Mouse (Mus musculus): ENCODE measurements around the gene Nemf. TPM values are rescaled to one million over a fixed set of nuclear protein-coding genes. Genes with fewer than 3 reads are reported as not detected.

Gene Nemf
- total and polyA plus RNA-seq, 3 experiments: 34.3 to 56.6 (median 44.9) TPM

GRCm38 (mm10) chr12:69365757-69366156 is 8.8 kb upstream of the Nemf start (continued):
- TF ChIP-seq ZC3H11A (IDR thresholded peaks at IDR 0.05; ENCODE audit: low read depth, low read length) (no peak), USF1 (IDR thresholded peaks at IDR 0.05; ENCODE audit: low read depth, low read length) (no peak), ZNF384 (IDR thresholded peaks at IDR 0.05; ENCODE audit: low read depth, low read length) (no peak), SIN3A (IDR thresholded peaks at IDR 0.05; ENCODE audit: low read length) (peak; percentile 33; the same call in 1 of the 2 replicates), MXI1 (IDR thresholded peaks at IDR 0.05; ENCODE audit: low read depth, low read length) (no peak), RCOR1 (conservative IDR thresholded peaks at IDR 0.05; ENCODE audit: low read depth, low read length) (peak; percentile 19; the same call in 1 of the 2 replicates), USF2 (conservative IDR thresholded peaks at IDR 0.05; ENCODE audit: low read depth, low read length) (no peak), NELFE (IDR thresholded peaks at IDR 0.05; ENCODE audit: low read depth, low read length) (no peak), ELF1 (IDR thresholded peaks at IDR 0.05; ENCODE audit: low read depth, low read length) (no peak)

DNA sequence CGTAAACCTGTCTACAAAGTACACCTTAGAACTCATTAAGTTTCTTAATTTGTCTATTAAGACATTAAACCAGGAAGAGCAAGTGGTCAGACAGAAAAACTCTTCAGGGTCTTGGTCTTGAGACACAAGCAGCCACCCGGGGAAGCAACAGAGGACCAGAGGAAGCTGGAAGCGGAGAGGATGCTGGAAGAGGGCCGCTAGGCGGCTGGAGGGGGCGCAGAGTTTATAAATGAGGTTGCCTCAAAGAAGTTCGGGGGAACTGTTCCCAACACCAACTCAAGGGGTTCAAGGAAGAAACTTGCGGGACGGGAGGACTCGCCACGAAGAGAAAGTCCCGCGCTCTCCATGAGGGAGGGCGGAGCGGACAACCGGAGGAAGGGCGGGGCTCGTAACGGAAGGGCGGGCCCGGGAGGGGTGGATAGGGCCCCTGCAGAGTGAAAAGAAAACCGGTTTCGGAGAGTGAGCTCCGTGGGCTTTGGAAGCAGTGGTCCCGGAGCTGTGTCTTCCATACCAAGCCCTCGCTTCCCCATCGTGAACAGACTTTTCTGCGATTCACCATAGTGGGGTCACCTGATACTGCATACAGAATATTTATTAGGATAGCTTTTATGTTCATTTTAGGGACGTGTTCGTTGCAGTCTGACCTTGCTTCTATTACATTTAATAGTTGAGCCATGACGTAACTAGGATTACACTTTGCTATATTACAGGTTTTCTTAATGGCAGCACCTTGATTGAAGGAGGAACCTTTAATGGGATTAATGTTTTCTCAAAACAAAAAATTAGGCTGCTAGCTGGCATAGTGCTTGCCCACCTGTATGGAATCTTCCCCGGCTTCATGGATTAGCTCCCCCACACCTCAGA is 7.2 kb upstream of the Nemf start:
- no peaks in the 10 kb centered on the region for H3K36me3 ChIP-seq (replicated peaks in 1 of 2; ENCODE audit: control insufficient read depth in 1 of 2, insufficient read depth in 1 of 2, low read length in 1 of 2)
- 0 out of 2 replicates have a peak, but pooled peaks cover 2% of the 10 kb centered on the region for H3K79me2 ChIP-seq (replicated peaks; ENCODE audit: control insufficient read depth, extremely low read depth, insufficient read depth, poor library complexity, severe bottlenecking)
- H3K4me2 ChIP-seq (ENCODE audit: insufficient read depth, low read depth, poor library complexity, severe bottlenecking): peak overlapping the region; percentile 48
- peaks cover 0 to 31% of the 10 kb centered on the region in 2 experiments; a peak in 2 of 4 replicates for H3K4me1 ChIP-seq (ENCODE audit: control insufficient read depth in 1 of 2, insufficient read depth in 2 of 2)
- dilution Hi-C loops (cut with MboI; ENCODE audit: extremely low pct_ligation_motif_present, extremely low pct_unique_long_range_greater_than_20kb, low sequenced_read_pairs) (no loop called here), in situ Hi-C loops (cut with MboI; ENCODE audit: low pct_ligation_motif_present, low pct_unique_long_range_greater_than_20kb, low sequenced_read_pairs) (no loop called here)
- no peaks in the 10 kb centered on the region for H3K9me3 ChIP-seq (replicated peaks; ENCODE audit: low read length)
- H3K4me3 ChIP-seq (replicated peaks in 1 of 3; ENCODE audit: low read depth in 2 of 3, low read length in 2 of 3, poor library complexity in 1 of 3): peak overlapping the region; percentile 61 to 67 (median 67)
- peak overlapping the region; percentile 50; the same call in 1 of the 2 replicates for H3K27ac ChIP-seq (ENCODE audit: insufficient read depth, low read depth)
- peak overlapping the region; percentile 76 for H3K9ac ChIP-seq (ENCODE audit: insufficient read depth, low read depth)
- DNase-seq (ENCODE audit: extremely low read depth): no peak
- TF ChIP-seq ELF1 (IDR thresholded peaks at IDR 0.05; ENCODE audit: low read depth, low read length) (no peak), BHLHE40 (IDR thresholded peaks at IDR 0.05; ENCODE audit: low read depth, low read length) (0 out of 2 replicates have a peak, but pooled peaks have one; percentile 24), ETS1 (conservative IDR thresholded peaks at IDR 0.05; ENCODE audit: low read depth, low read length) (peak; percentile 15; the same call in 1 of the 2 replicates), CHD1 (IDR thresholded peaks at IDR 0.05; ENCODE audit: low read depth, low read length) (peak; percentile 89), TCF12 (IDR thresholded peaks at IDR 0.05; ENCODE audit: low read depth, low read length) (peak; percentile 88), IRF4 (IDR thresholded peaks at IDR 0.05; ENCODE audit: low read depth, low read length) (peak; percentile 72), POLR2AphosphoS2 (IDR thresholded peaks at IDR 0.05; ENCODE audit: low read depth, low read length) (peak; percentile 65; the same call in 1 of the 2 replicates), POLR2A (IDR thresholded peaks at IDR 0.05; ENCODE audit: low read depth, low read length) (peak; percentile 92), E2F4 (IDR thresholded peaks at IDR 0.05; ENCODE audit: insufficient replicate concordance, low read depth, low read length) (0 out of 2 replicates have a peak, but pooled peaks have one; percentile 39), NELFE (IDR thresholded peaks at IDR 0.05; ENCODE audit: low read depth, low read length) (peak; percentile 80), ZMIZ1 (IDR thresholded peaks at IDR 0.05; ENCODE audit: low read depth, low read length) (peak; percentile 70), KAT2A (IDR thresholded peaks at IDR 0.05; ENCODE audit: insufficient replicate concordance, low read length) (no peak), ZKSCAN1 (IDR thresholded peaks at IDR 0.05; ENCODE audit: borderline replicate concordance, low read depth, low read length) (no peak), UBTF (IDR thresholded peaks at IDR 0.05; ENCODE audit: low read depth, low read length) (no peak), HCFC1 (IDR thresholded peaks at IDR 0.05; ENCODE audit: low read depth, low read length) (peak; percentile 57), MXI1 (IDR thresholded peaks at IDR 0.05; ENCODE audit: low read depth, low read length) (peak; percentile 30; the same call in 1 of the 2 replicates), MAZ (IDR thresholded peaks at IDR 0.05; ENCODE audit: low read depth, low read length) (peak; percentile 84), ZNF384 (IDR thresholded peaks at IDR 0.05; ENCODE audit: low read depth, low read length) (no peak), SIN3A (IDR thresholded peaks at IDR 0.05; ENCODE audit: low read length) (peak; percentile 67; the same call in 1 of the 2 replicates), TBP (conservative IDR thresholded peaks at IDR 0.05; ENCODE audit: low read depth, low read length) (peak; percentile 90), MAX (IDR thresholded peaks at IDR 0.05; ENCODE audit: low read length) (peak; percentile 56; the same call in 1 of the 2 replicates)
- no peaks in the 10 kb centered on the region for H3K27me3 ChIP-seq (replicated peaks)

Measured in CH12.LX (cell line).